Mouse (Mus musculus) MEL (cell line): ENCODE results near the gene Lrrk1. TPM values are rescaled to one million over a fixed set of nuclear protein-coding genes. Genes with fewer than 3 reads are reported as not detected.

Experiments
- DNase-seq: peaks from one replicate; pipeline ENCODE4 v3.0.0; 2011; ENCODE audit warnings: low read depth, low spot score
- H3K27ac ChIP-seq: 2 replicates; pipeline ENCODE4 v1.5.1; 2012; ENCODE audit warnings: low read depth, mild to moderate bottlenecking, control low read depth, low read length, moderate library complexity; ENCODE audit not compliant: control insufficient read depth
- H3K27me3 ChIP-seq, 2 experiments: fragments of 150-350 bp in 1 of 2; sonication (generic) in 1 of 2; 2 replicates each; pipeline ENCODE4 v1.6.1; 2012; ENCODE audit warnings: low read length in 2 of 2, mild to moderate bottlenecking in 2 of 2, improper control_type of control experiment in 1 of 2, moderate library complexity in 1 of 2; ENCODE audit not compliant: insufficient read depth in 2 of 2, control insufficient read depth in 1 of 2
- H3K36me3 ChIP-seq, 2 experiments: 2 replicates each; pipeline ENCODE4 v1.6.1; 2012 to 2014; ENCODE audit warnings: low read length in 2 of 2, improper control_type of control experiment in 1 of 2, inconsistent platforms in 1 of 2, mild to moderate bottlenecking in 1 of 2; ENCODE audit not compliant: insufficient read depth in 2 of 2, control insufficient read depth in 1 of 2
- H3K4me1 ChIP-seq, 2 experiments: fragments of 150-350 bp in 1 of 2; sonication (generic) in 1 of 2; 2 replicates each; pipeline ENCODE4 v1.6.1; 2012; ENCODE audit warnings: low read length in 2 of 2, improper control_type of control experiment in 1 of 2, mild to moderate bottlenecking in 1 of 2; ENCODE audit not compliant: insufficient read depth in 2 of 2, control insufficient read depth in 1 of 2
- H3K4me3 ChIP-seq, 2 experiments: fragments of 150-350 bp in 1 of 2; sonication (generic) in 1 of 2; 2 replicates each; pipeline ENCODE4 v1.5.1; 2012; ENCODE audit warnings: low read depth in 2 of 2, low read length in 2 of 2, mild to moderate bottlenecking in 2 of 2, moderate library complexity in 2 of 2, control low read depth in 1 of 2, improper control_type of control experiment in 1 of 2; ENCODE audit not compliant: control insufficient read depth in 1 of 2, insufficient read depth in 1 of 2
- H3K79me2 ChIP-seq: 2 replicates; pipeline ENCODE4 v1.6.1; 2012; ENCODE audit warnings: mild to moderate bottlenecking, low read length, moderate library complexity; ENCODE audit not compliant: control insufficient read depth, poor library complexity, insufficient read depth
- H3K9ac ChIP-seq: 2 replicates; pipeline ENCODE4 v1.6.1; 2012; ENCODE audit warnings: low read depth, mild to moderate bottlenecking, control low read depth, low read length, moderate library complexity; ENCODE audit not compliant: control insufficient read depth, poor library complexity, severe bottlenecking
- H3K9me3 ChIP-seq: fragments of 150-350 bp; sonication (generic); replicated peaks from 2 replicates; pipeline ENCODE4 v1.6.1; 2012; ENCODE audit warnings: mild to moderate bottlenecking, low read length, improper control_type of control experiment, moderate library complexity; ENCODE audit not compliant: insufficient read depth
- CHD1 ChIP-seq: IDR thresholded peaks from 2 replicates; pipeline ENCODE4 v1.6.1; 2012; ENCODE audit warnings: low read depth, mild to moderate bottlenecking, inconsistent platforms, low read length, improper control_type of control experiment
- CTCF ChIP-seq, 3 experiments: IDR thresholded peaks in 2 of 3; conservative IDR thresholded peaks in 1 of 3; 2 replicates each; pipeline ENCODE4 v1.5.1; 2011 to 2012; ENCODE audit warnings: low read length in 3 of 3, low read depth in 2 of 3, mild to moderate bottlenecking in 2 of 3, improper control_type of control experiment in 1 of 3, inconsistent platforms in 1 of 3, mixed read lengths in 1 of 3, moderate library complexity in 1 of 3; ENCODE audit not compliant: control insufficient read depth in 1 of 3, insufficient read depth in 1 of 3, poor library complexity in 1 of 3, severe bottlenecking in 1 of 3
- ELF1 ChIP-seq: IDR thresholded peaks from 2 replicates; pipeline ENCODE4 v1.6.1; 2014; ENCODE audit warnings: low read depth, mild to moderate bottlenecking, inconsistent platforms, low read length, improper control_type of control experiment, moderate library complexity
- EP300 ChIP-seq, 2 experiments: IDR thresholded peaks; 2 replicates each; pipeline ENCODE4 v1.6.1; 2011; ENCODE audit warnings: improper control_type of control experiment in 2 of 2, low read length in 2 of 2, low read depth in 1 of 2, mild to moderate bottlenecking in 1 of 2
- GABPA ChIP-seq: IDR thresholded peaks from 2 replicates; pipeline ENCODE4 v1.6.1; 2012; ENCODE audit warnings: low read depth, mild to moderate bottlenecking, inconsistent platforms, low read length, improper control_type of control experiment, moderate library complexity
- GATA1 ChIP-seq: IDR thresholded peaks from 2 replicates; pipeline ENCODE4 v1.6.1; 2011; ENCODE audit warnings: low read depth, low read length, improper control_type of control experiment
- MAFK ChIP-seq: IDR thresholded peaks from 2 replicates; pipeline ENCODE4 v1.6.1; 2011; ENCODE audit warnings: low read depth, mild to moderate bottlenecking, low read length, improper control_type of control experiment, borderline replicate concordance
- MYB ChIP-seq: IDR thresholded peaks from 2 replicates; pipeline ENCODE4 v1.6.1; 2011; ENCODE audit warnings: mild to moderate bottlenecking, low read depth, low read length, improper control_type of control experiment
- MYC ChIP-seq: IDR thresholded peaks from 2 replicates; pipeline ENCODE4 v1.6.1; 2011; ENCODE audit warnings: low read depth, mild to moderate bottlenecking, low read length, improper control_type of control experiment, moderate library complexity
- NELFE ChIP-seq: IDR thresholded peaks from 2 replicates; pipeline ENCODE4 v1.6.1; 2011; ENCODE audit warnings: low read depth, low read length, improper control_type of control experiment
- POLR2AphosphoS2 ChIP-seq: IDR thresholded peaks from 2 replicates; pipeline ENCODE4 v1.6.1; 2011; ENCODE audit warnings: low read length, improper control_type of control experiment
- POLR2AphosphoS5 ChIP-seq: IDR thresholded peaks from 2 replicates; pipeline ENCODE4 v1.6.1; 2012; ENCODE audit warnings: low read depth, borderline replicate concordance, mild to moderate bottlenecking, inconsistent platforms, low read length, moderate library complexity, mixed read lengths
- RAD21 ChIP-seq: IDR thresholded peaks from 2 replicates; pipeline ENCODE4 v1.6.1; 2011; ENCODE audit warnings: mild to moderate bottlenecking, low read depth, low read length, improper control_type of control experiment
- RCOR1 ChIP-seq: IDR thresholded peaks from 2 replicates; pipeline ENCODE4 v1.6.1; 2012; ENCODE audit warnings: low read depth, mild to moderate bottlenecking, inconsistent platforms, low read length, improper control_type of control experiment
- SIN3A ChIP-seq: IDR thresholded peaks from 2 replicates; pipeline ENCODE4 v1.6.1; 2012; ENCODE audit warnings: low read length, improper control_type of control experiment, inconsistent platforms
- SMC3 ChIP-seq: IDR thresholded peaks from 2 replicates; pipeline ENCODE4 v1.6.1; 2011; ENCODE audit warnings: low read depth, low read length, improper control_type of control experiment
- TAL1 ChIP-seq: IDR thresholded peaks from 2 replicates; pipeline ENCODE4 v1.6.1; 2012; ENCODE audit warnings: mild to moderate bottlenecking, inconsistent platforms, low read length, moderate library complexity, mixed read lengths
- UBTF ChIP-seq: IDR thresholded peaks from 2 replicates; pipeline ENCODE4 v1.6.1; 2012; ENCODE audit warnings: low read depth, mild to moderate bottlenecking, inconsistent platforms, low read length, improper control_type of control experiment, moderate library complexity, borderline replicate concordance; ENCODE audit not compliant: insufficient read depth
- USF1 ChIP-seq: IDR thresholded peaks from 2 replicates; pipeline ENCODE4 v1.6.1; 2014; ENCODE audit warnings: low read depth, mild to moderate bottlenecking, inconsistent platforms, low read length, improper control_type of control experiment, moderate library complexity
- polyA plus RNA-seq, 2 experiments: library from polyadenylated mRNA; stranded (reverse) in 1 of 2; unstranded in 1 of 2; fragments of >175 nt in 1 of 2; fragments of >200 nt in 1 of 2; gene quantifications; 2 replicates each; pipeline versions ENCODE4 v1.2.1 to v1.2.4; 2012; ENCODE audit warnings: low replicate concordance in 2 of 2, low read depth in 1 of 2; ENCODE audit not compliant: insufficient read length in 2 of 2, insufficient read depth in 1 of 2, missing spikeins in 1 of 2
- total RNA-seq: library from RNA; depleted of rRNA; stranded (reverse); fragments of 300-350 nt; gene quantifications from 2 replicates; pipeline ENCODE4 v1.2.3, GENCODE M21; 2012

Lrrk1 gene
- total and polyA plus RNA-seq, 3 experiments, result 9.1 to 19.1 TPM; not detected in 1

GRCm38 (mm10) chr7:66354911-66355310, 33.2 kb downstream of the Lrrk1 start:
- Histone ChIP-seq H3K36me3 (no peaks in the 10 kb centered on the region), H3K4me1 (no peaks in the 10 kb centered on the region), H3K79me2 (no peaks in the 10 kb centered on the region), H3K4me3 (no peak overlapping the region), H3K9me3 (no peaks in the 10 kb centered on the region), H3K27me3 (no peaks in the 10 kb centered on the region), H3K9ac (no peak overlapping the region), H3K27ac (no peak overlapping the region)
- DNase-seq, result no peak
- TF ChIP-seq MAFK, result no peak
- TF ChIP-seq USF1, result no peak
- TF ChIP-seq SMC3, result no peak
- no peak for TF ChIP-seq GATA1
- no peak for TF ChIP-seq POLR2AphosphoS2
- TF ChIP-seq MYC, result no peak
- TF ChIP-seq GABPA, result no peak
- TF ChIP-seq MYB, result no peak
- no peak for TF ChIP-seq RCOR1
- TF ChIP-seq CTCF (IDR thresholded peaks at IDR 0.05 in 2 of 3, conservative IDR thresholded peaks at IDR 0.05 in 1 of 3; ENCODE audit: control insufficient read depth in 1 of 3, insufficient read depth in 1 of 3, low read depth in 2 of 3, low read length in 3 of 3, poor library complexity in 1 of 3, severe bottlenecking in 1 of 3), result no peak

- H3K79me2 ChIP-seq, result no peaks in the 10 kb centered on the region
- no peak for DNase-seq
- TF ChIP-seq EP300 (IDR thresholded peaks at IDR 0.05; ENCODE audit: low read depth in 1 of 2, low read length in 2 of 2) (no peak), ELF1 (no peak), TAL1 (no peak), POLR2AphosphoS5 (no peak), CHD1 (no peak), MYC (no peak), USF1 (no peak), UBTF (no peak), RAD21 (no peak), GABPA (no peak), SIN3A (no peak), MYB (no peak), MAFK (no peak), NELFE (no peak)
- no peak overlapping the region for H3K27ac ChIP-seq
- H3K4me3 ChIP-seq, result no peak overlapping the region
- H3K9me3 ChIP-seq, result no peaks in the 10 kb centered on the region
- H3K9ac ChIP-seq, result no peak overlapping the region
- H3K36me3 ChIP-seq, result no peaks in the 10 kb centered on the region
- H3K27me3 ChIP-seq, result no peaks in the 10 kb centered on the region
- H3K4me1 ChIP-seq, result no peaks in the 10 kb centered on the region
Observed at GRCm38 (mm10) chr7:66351074-66351473, 37.1 kb downstream of the Lrrk1 start.
